Mouse (Mus musculus) testis, adult 2 months (tissue): ENCODE data around the gene Acap2. TPM values are rescaled to one million over a fixed set of nuclear protein-coding genes. Genes with fewer than 3 reads are reported as not detected.

Experiments
- H3K27ac ChIP-seq: fragments of 200-500 bp; 2 replicates; pipeline ENCODE4 v1.5.1; 2012; ENCODE audit warnings: low read depth, low read length; ENCODE audit not compliant: control insufficient read depth, insufficient read depth
- H3K27me3 ChIP-seq: fragments of 200-500 bp; 2 replicates; pipeline ENCODE4 v1.6.1; 2012; ENCODE audit warnings: mild to moderate bottlenecking, low read length, moderate library complexity; ENCODE audit not compliant: control insufficient read depth, insufficient read depth
- H3K36me3 ChIP-seq: fragments of 200-500 bp; 2 replicates; pipeline ENCODE4 v1.6.1; 2012; ENCODE audit warnings: mild to moderate bottlenecking, low read length; ENCODE audit not compliant: control insufficient read depth, insufficient read depth
- H3K4me1 ChIP-seq: fragments of 200-500 bp; 2 replicates; pipeline ENCODE4 v1.6.1; 2012; ENCODE audit warnings: low read length; ENCODE audit not compliant: control insufficient read depth, insufficient read depth
- H3K4me3 ChIP-seq: fragments of 200-500 bp; 2 replicates; pipeline ENCODE4 v1.5.1; 2012; ENCODE audit warnings: low read depth, mild to moderate bottlenecking, low read length, moderate library complexity, mixed read lengths; ENCODE audit not compliant: control insufficient read depth
- CTCF ChIP-seq: fragments of 200-500 bp; IDR thresholded peaks from 2 replicates; pipeline ENCODE4 v1.5.1; 2012; ENCODE audit warnings: low read depth, mild to moderate bottlenecking, inconsistent platforms, low read length, moderate library complexity; ENCODE audit not compliant: control insufficient read depth, insufficient read depth, insufficient replicate concordance
- POLR2A ChIP-seq: fragments of 200-500 bp; IDR thresholded peaks from 2 replicates; pipeline ENCODE4 v1.6.1; 2012; ENCODE audit warnings: low read depth, mild to moderate bottlenecking, inconsistent platforms, low read length, moderate library complexity; ENCODE audit not compliant: control insufficient read depth
- polyA plus RNA-seq: library from polyadenylated mRNA; depleted of rRNA; stranded (reverse); fragments of >200 nt; gene quantifications from 2 replicates; pipeline ENCODE4 v1.2.3, GENCODE M21; 2012

The Acap2 gene
- polyA plus RNA-seq, 1 experiment, result 3.8 TPM

DNA sequence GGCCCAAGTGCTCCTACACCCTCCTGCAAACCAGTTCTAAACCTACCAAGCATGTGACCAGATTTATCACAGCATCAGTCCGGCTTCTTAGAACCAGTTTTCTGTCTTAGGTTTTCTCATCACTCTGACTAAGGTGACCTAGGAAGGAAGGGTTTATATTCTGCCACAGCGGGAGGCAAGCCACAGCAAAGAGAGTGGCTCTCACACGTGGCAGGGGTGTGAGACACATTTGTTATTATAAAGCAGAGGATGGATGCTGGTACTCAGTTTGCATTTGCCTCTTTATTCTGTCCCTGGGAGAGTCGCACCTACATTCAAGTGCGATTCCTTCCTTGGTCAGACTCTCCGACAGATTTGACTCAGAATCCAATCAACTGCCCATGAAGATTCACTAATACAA lies 52.2 kb downstream of the Acap2 start:
- no peaks in the 10 kb centered on the region for H3K4me1 ChIP-seq
- no peak overlapping the region for H3K4me3 ChIP-seq
- H3K27ac ChIP-seq, result no peak overlapping the region
- TF ChIP-seq POLR2A (no peak), CTCF (no peak)
- H3K27me3 ChIP-seq, result no peaks in the 10 kb centered on the region
- no peaks in the 10 kb centered on the region for H3K36me3 ChIP-seq

DNA sequence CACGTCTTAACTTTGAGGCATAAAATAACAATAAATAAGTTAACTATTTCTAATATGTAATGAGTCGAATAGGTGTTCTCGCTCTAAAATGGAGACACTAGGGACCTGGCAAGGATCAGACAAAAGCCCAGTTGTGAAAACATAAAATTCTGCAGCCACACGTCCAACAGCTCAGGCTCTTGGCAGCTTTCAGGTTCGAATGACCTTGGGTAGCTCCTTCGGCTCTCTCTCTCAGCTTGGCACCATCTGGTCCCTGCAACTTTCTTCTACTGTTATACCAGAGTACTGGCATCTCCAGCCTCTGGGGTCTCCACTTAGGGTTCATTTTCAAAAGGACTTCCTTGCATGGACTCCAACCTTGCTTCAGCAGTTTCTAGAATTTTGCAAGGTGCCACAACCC lies 53.3 kb downstream of the Acap2 start:
- Histone ChIP-seq H3K4me3 (no peak overlapping the region), H3K27ac (no peak overlapping the region), H3K4me1 (no peaks in the 10 kb centered on the region), H3K27me3 (no peaks in the 10 kb centered on the region), H3K36me3 (no peaks in the 10 kb centered on the region)
- TF ChIP-seq POLR2A (no peak), CTCF (no peak)

DNA sequence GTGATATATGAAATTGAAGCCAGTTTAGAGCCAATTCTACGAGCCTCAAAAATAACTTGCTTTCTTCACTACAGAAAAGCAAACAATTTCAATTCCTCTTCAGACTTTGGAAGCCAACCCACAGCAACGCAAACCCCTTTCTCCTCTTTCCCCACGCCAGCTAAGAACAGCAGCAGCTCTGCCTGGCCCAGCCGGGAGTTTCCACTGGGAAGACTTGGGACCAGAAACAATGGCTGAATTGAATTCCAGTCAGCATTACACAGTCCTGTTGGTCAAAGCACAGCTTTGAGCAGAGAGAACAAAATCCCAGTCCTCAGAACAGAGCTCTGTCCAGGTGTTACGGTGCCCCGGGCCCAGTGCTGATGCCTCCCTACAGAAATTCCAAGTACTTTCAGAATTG lies 59.1 kb downstream of the Acap2 start:
- H3K36me3 ChIP-seq, result no peaks in the 10 kb centered on the region
- H3K4me1 ChIP-seq, result no peaks in the 10 kb centered on the region
- TF ChIP-seq CTCF (no peak), POLR2A (no peak)
- H3K27me3 ChIP-seq, result no peaks in the 10 kb centered on the region
- H3K27ac ChIP-seq, result no peak overlapping the region
- no peak overlapping the region for H3K4me3 ChIP-seq

DNA sequence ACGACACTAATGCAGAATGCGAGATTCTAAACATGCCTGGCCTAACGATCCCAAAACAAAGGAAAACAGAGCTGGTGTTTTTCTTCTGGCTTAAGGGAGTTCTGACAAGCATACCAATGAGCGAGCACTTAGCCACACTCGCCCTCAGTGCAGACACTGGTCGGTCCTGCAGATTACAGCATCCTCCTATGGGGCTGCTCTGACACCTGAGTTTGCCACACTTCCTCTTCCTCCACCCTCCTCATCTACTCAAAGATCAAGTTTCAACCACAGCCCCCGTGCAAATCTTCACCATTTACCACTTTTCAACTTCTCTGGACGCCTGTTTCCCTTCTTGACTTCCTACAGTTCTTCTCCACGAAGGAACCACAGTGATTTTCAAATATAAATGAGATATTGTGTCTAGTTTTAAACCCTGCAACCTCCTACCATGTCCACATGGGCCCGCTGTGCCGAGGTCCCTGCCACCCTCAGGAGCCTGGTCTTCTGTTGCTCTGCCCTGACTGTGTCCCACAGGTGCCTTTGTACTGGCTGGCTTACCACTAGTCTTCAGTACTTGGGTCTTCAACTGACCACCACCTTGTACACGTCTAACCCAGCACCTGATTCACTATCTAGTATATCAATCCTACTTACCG lies 64.3 kb downstream of the Acap2 start:
- Histone ChIP-seq H3K27me3 (no peaks in the 10 kb centered on the region), H3K36me3 (no peaks in the 10 kb centered on the region), H3K4me3 (no peak overlapping the region), H3K4me1 (no peaks in the 10 kb centered on the region), H3K27ac (no peak overlapping the region)
- TF ChIP-seq CTCF, result no peak
- no peak for TF ChIP-seq POLR2A

DNA sequence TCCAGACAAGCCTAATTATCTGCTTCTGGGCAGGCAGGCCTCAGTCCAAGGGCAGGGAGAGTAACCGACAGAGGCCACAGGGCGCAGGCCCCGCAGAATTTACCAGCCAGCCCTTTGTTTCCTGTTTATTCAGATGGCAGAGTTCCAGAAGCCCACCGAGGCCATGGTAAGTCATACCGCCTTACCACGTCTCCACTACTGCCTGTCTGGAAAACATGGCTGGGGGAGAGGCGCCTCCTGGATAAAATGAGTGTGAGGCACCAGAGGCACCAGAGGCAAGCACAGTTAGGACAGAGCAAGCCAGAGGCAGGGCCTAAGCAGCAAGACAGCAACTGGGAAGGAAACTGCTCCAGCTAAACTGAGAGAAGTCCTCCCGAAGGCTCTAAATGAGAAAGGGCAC lies 65.5 kb downstream of the Acap2 start:
- Histone ChIP-seq H3K27me3 (no peaks in the 10 kb centered on the region), H3K27ac (no peak overlapping the region), H3K4me3 (no peak overlapping the region), H3K36me3 (no peaks in the 10 kb centered on the region), H3K4me1 (no peaks in the 10 kb centered on the region)
- TF ChIP-seq CTCF (no peak), POLR2A (no peak)

DNA sequence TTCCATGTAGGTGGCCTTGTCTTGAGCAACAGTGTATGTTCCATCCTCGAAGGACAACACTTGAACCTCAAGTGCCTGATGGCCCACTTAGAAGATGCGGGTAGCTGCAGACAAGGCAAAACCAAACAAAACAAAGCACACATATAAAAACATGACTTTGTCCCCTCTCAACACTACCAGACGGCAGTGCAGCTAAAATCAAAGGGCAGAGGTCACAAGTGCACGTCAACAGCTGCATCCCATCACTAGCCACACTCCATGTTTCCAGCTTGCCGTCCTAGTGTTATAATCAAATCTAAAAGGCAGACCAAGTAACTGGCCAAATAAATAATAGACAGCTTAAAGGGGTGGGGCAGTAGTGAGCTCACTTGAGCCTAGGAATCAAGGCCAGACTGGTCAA lies 69.5 kb downstream of the Acap2 start:
- H3K27ac ChIP-seq, result no peak overlapping the region
- no peak for TF ChIP-seq POLR2A
- TF ChIP-seq CTCF, result no peak

DNA sequence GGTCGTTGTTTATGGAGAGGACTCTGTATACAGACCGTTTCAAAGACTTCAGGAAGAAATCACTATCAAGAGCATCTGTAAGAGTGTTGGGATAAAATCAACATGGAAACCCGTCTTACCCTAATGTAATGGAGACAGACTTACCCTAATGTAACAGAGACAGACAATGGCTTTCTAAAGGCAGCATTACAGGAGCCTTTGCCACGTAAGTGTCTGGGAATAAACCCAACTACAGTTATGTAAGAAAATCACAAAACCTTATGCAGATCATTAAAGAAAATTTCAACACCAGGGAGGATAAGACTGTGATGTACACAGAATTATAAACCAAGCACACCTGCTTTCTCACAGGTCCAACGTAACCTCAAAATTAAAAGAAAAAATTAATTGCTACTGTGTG lies 72.9 kb downstream of the Acap2 start:
- H3K4me1 ChIP-seq, result no peaks in the 10 kb centered on the region
- no peak overlapping the region for H3K4me3 ChIP-seq
- H3K36me3 ChIP-seq, result 0 out of 2 replicates have a peak, but pooled peaks cover 2% of the 10 kb centered on the region
- H3K27ac ChIP-seq, result no peak overlapping the region
- no peaks in the 10 kb centered on the region for H3K27me3 ChIP-seq
- TF ChIP-seq CTCF (no peak), POLR2A (no peak)

More for the DNA sequence above, 69.5 kb downstream of the Acap2 start:
- H3K36me3 ChIP-seq, result 0 out of 2 replicates have a peak, but pooled peaks cover 2% of the 10 kb centered on the region
- no peak overlapping the region for H3K4me3 ChIP-seq
- H3K4me1 ChIP-seq, result no peaks in the 10 kb centered on the region
- H3K27me3 ChIP-seq, result no peaks in the 10 kb centered on the region
